Mouse (Mus musculus): ENCODE results near the gene Mfsd6l. TPM values are rescaled to one million over a fixed set of nuclear protein-coding genes. Genes with fewer than 3 reads are reported as not detected.

Mfsd6l gene
- polyA plus RNA-seq (2015; fragmentation: Illumina TruSeq; extraction: RNeasy Lipid Tissue Mini Kit (QIAGEN cat#74804); ENCODE audit: insufficient read depth, low replicate concordance): not detected

GRCm38 (mm10) chr11:68555918-68556584 lies at the start of gene Mfsd6l:
TSS of gene Mfsd6l (plus strand) at chr11:68556186.

GRCm38 (mm10) chr11:68586721-68587120 lies 30.7 kb downstream of the Mfsd6l start, which contains the start of gene Ccdc42:
TSS of gene Ccdc42 (plus strand) at chr11:68587021.

Other genes starting within 250 kb of the Mfsd6l start
- 1.3 TPM for gene Ntn1, start 155.4 kb upstream of the Mfsd6l start, polyA plus RNA-seq (2015; fragmentation: Illumina TruSeq; extraction: RNeasy Lipid Tissue Mini Kit (QIAGEN cat#74804); ENCODE audit: insufficient read depth, low replicate concordance)
- gene Pik3r5, start 124.1 kb upstream of the Mfsd6l start, polyA plus RNA-seq (2015; fragmentation: Illumina TruSeq; extraction: RNeasy Lipid Tissue Mini Kit (QIAGEN cat#74804); ENCODE audit: insufficient read depth, low replicate concordance): 19.8 TPM
- gene Pik3r6, start 53.2 kb upstream of the Mfsd6l start, polyA plus RNA-seq (2015; fragmentation: Illumina TruSeq; extraction: RNeasy Lipid Tissue Mini Kit (QIAGEN cat#74804); ENCODE audit: insufficient read depth, low replicate concordance): 3.1 TPM
- 0.35 TPM for gene Ccdc42, start 30.8 kb downstream of the Mfsd6l start, polyA plus RNA-seq (2015; fragmentation: Illumina TruSeq; extraction: RNeasy Lipid Tissue Mini Kit (QIAGEN cat#74804); ENCODE audit: insufficient read depth, low replicate concordance)
- 6.0 TPM for gene Myh10, start 135.4 kb downstream of the Mfsd6l start, polyA plus RNA-seq (2015; fragmentation: Illumina TruSeq; extraction: RNeasy Lipid Tissue Mini Kit (QIAGEN cat#74804); ENCODE audit: insufficient read depth, low replicate concordance)